Mouse (Mus musculus) stomach, embryonic 14.5 days (tissue): ENCODE data around the gene Nt5c3. TPM values are rescaled to one million over a fixed set of nuclear protein-coding genes. Genes with fewer than 3 reads are reported as not detected.
A peak's percentile ranks its signal among the peaks of the same experiment; 100 is the strongest.

Source experiments
- ATAC-seq: fragments of 200-750 bp; cut with Nextera tagmentation; 2 replicates; pipeline ENCODE4 v1.8.0; 2017; ENCODE audit warnings: low read depth, moderate TSS enrichment; ENCODE audit not compliant: insufficient number of reproducible peaks, insufficient read depth, low FRiP score
- H3K27ac ChIP-seq: fragments of 300-500 bp; sonication (generic); 2 replicates; pipeline ENCODE4 v1.5.1; 2014; ENCODE audit warnings: mild to moderate bottlenecking, low read length, moderate library complexity, mixed read lengths
- H3K27me3 ChIP-seq: fragments of 300-500 bp; sonication (generic); 2 replicates; pipeline ENCODE4 v1.6.1; 2014; ENCODE audit warnings: low read length, control low read depth, mixed read lengths; ENCODE audit not compliant: control insufficient read depth, insufficient read depth
- H3K36me3 ChIP-seq: fragments of 300-500 bp; sonication (generic); 2 replicates; pipeline ENCODE4 v1.6.1; 2014; ENCODE audit warnings: mild to moderate bottlenecking, control low read depth, low read length, moderate library complexity, mixed read lengths; ENCODE audit not compliant: control insufficient read depth, insufficient read depth
- H3K4me1 ChIP-seq: fragments of 300-500 bp; sonication (generic); 2 replicates; pipeline ENCODE4 v1.6.1; 2014; ENCODE audit warnings: low read length, control low read depth, mixed read lengths; ENCODE audit not compliant: control insufficient read depth, insufficient read depth
- H3K4me2 ChIP-seq: fragments of 300-500 bp; sonication (generic); replicated peaks from 2 replicates; pipeline ENCODE4 v1.6.1; 2014; ENCODE audit warnings: low read depth, low read length, control low read depth
- H3K4me3 ChIP-seq: fragments of 300-500 bp; sonication (generic); 2 replicates; pipeline ENCODE4 v1.5.1; 2014; ENCODE audit warnings: low read depth, low read length, control low read depth
- H3K9ac ChIP-seq: fragments of 300-500 bp; sonication (generic); replicated peaks from 2 replicates; pipeline ENCODE4 v1.6.1; 2014; ENCODE audit warnings: low read depth, mild to moderate bottlenecking, control low read depth, low read length, moderate library complexity, mixed read lengths
- H3K9me3 ChIP-seq: fragments of 300-500 bp; sonication (generic); 2 replicates; pipeline ENCODE4 v1.6.1; 2016; ENCODE audit warnings: low read depth, low read length, control low read depth; ENCODE audit not compliant: control insufficient read depth
- WGBS: fragments of 180-500 bp; shearing (Covaris S2); extraction: QIAGEN DNeasy Blood & Tissue Kit; methylation state at CpG from one replicate; pipeline ENCODE4 v1.1.7; 2014; 5-methylcytosine and 5-hydroxymethylcytosine counted together
- polyA plus RNA-seq: library from polyadenylated mRNA; unstranded; fragments of >200 nt; fragmentation: Nextera tagmentation; extraction: Ambion mirVana; gene quantifications from 2 replicates; pipeline ENCODE4 v1.2.1, GENCODE M21; 2014

The Nt5c3 gene
- polyA plus RNA-seq, 1 experiment from 2014 or later: 75.1 TPM

DNA sequence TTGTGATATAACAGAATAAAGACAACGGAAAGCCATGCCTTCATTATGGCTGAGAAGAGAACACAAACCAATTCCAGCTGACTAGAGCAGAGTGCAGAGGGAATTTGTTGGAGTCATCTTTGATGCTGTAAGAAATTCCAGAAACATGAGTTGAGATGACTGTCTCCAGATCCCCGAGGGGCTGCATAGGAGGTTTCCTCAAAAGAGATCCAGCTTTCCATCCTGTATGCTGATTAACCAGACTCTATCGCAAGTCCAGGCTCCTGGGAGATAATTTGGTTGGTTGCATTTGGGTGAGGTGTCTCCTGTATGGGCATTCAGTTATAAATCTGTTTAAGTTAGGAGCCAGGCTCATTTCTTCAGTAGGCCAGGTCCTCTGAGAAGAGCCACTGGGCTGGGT lies 86.1 kb downstream of the Nt5c3 start:
- Histone ChIP-seq H3K4me1 (0 out of 2 replicates have a peak, but pooled peaks cover 6% of the 10 kb centered on the region), H3K4me2 (no peak overlapping the region), H3K27me3 (no peaks in the 10 kb centered on the region), H3K36me3 (peaks cover 12% of the 10 kb centered on the region), H3K27ac (no peak overlapping the region), H3K9ac (no peak overlapping the region), H3K4me3 (no peak overlapping the region), H3K9me3 (no peaks in the 10 kb centered on the region)
- no peak for ATAC-seq
- 95% methylated on average over 3 of the region's 3 CpGs for WGBS

DNA sequence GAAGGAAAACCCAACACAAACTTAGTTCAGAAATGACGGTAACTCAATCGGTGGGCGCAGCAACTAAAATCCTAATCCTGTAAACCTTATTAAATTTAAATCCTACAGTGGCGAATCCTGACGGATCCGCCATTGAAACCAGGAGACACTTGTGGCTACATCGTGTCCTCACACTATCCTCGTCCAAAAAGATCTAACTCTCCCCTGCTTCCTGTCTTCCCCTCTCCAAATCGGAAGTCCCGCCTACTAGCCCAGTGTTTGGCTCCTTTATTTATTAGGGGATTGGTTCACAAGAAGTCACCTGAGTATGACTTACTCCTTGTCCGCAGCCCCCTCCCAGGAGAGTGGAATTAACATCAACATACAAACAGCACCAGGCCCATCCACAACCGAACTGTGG lies 86.6 kb downstream of the Nt5c3 start:
- Histone ChIP-seq H3K9ac (no peak overlapping the region), H3K27me3 (no peaks in the 10 kb centered on the region), H3K4me1 (0 out of 2 replicates have a peak, but pooled peaks cover 6% of the 10 kb centered on the region), H3K9me3 (no peaks in the 10 kb centered on the region), H3K4me2 (no peak overlapping the region), H3K4me3 (no peak overlapping the region), H3K36me3 (peaks cover 12% of the 10 kb centered on the region), H3K27ac (no peak overlapping the region)
- 95% methylated on average over 12 of the region's 12 CpGs for WGBS
- no peak for ATAC-seq

DNA sequence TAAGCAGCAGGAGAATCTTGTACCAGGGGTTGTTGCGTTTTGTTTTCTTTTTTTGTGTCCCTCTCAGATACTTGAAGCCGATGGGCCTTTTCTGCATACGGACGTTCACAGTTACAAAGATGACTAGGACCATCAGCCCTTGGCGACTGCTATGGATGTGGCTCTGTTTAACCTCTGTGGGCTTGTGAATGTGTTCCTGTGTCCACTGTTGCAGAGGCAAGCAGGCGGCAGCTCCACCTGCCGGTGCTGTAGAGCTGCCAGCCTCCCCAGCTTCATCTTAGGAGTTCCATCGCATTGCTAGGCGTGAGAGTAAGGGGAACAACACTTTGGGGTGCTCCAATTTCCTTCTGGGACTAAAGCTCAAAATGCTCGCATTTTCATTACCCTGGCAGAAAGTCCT lies 88.2 kb downstream of the Nt5c3 start:
- Histone ChIP-seq H3K36me3 (peaks cover 10% of the 10 kb centered on the region), H3K27me3 (no peaks in the 10 kb centered on the region), H3K9me3 (no peaks in the 10 kb centered on the region), H3K9ac (no peak overlapping the region), H3K4me2 (no peak overlapping the region), H3K27ac (no peak overlapping the region), H3K4me1 (0 out of 2 replicates have a peak, but pooled peaks cover 6% of the 10 kb centered on the region), H3K4me3 (no peak overlapping the region)
- ATAC-seq: no peak
- WGBS: 83% methylated on average over 10 of the region's 10 CpGs

DNA sequence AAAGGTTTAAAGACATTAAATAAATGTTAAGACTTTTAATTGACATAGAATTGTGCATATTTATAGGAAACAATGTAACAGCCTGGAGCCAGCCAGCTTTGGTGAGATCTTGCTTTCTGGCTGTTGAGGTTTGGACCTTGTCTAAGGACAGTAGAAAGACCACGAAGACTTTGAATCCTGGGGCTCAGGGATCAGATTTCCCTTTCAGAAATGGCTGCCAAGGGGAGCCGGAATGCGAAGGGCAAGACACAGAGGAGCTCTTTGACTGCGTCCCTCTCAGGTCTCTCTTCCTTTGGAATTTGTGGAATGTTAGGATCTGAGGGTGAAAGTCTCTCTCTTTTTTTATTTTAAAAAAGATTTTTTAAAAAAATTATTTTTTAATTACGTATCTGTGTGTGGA lies 89.0 kb downstream of the Nt5c3 start:
- Histone ChIP-seq H3K9me3 (no peaks in the 10 kb centered on the region), H3K4me1 (0 out of 2 replicates have a peak, but pooled peaks cover 6% of the 10 kb centered on the region), H3K27ac (no peak overlapping the region), H3K4me2 (no peak overlapping the region), H3K9ac (no peak overlapping the region), H3K36me3 (peaks cover 8% of the 10 kb centered on the region), H3K4me3 (no peak overlapping the region), H3K27me3 (no peaks in the 10 kb centered on the region)
- WGBS: 57% methylated on average over 5 of the region's 5 CpGs
- ATAC-seq: no peak

DNA sequence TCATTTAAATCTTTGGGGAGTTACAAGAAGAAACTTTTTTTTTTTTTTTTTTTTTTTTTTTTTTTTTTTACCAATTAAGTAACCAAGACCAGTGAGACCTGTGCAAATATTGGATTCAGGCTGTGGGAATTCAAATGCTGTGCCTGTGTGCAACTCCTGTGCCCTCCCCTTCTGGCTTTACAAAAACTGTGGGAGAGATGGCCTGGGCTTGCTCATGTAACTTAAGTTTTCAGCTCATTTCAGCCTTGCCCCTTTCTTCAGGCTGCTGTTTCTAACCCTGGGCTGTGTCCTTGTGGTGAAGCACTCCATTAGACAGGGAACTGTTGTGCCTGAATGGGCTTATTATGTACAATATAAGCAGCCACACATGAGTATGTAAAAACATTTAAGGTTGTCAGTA lies 90.9 kb downstream of the Nt5c3 start:
- Histone ChIP-seq H3K4me2 (peak overlapping the region; percentile 71), H3K9ac (no peak overlapping the region), H3K9me3 (no peaks in the 10 kb centered on the region), H3K27me3 (no peaks in the 10 kb centered on the region), H3K4me3 (peak overlapping the region; percentile 64), H3K27ac (no peak overlapping the region), H3K4me1 (0 out of 2 replicates have a peak, but pooled peaks cover 6% of the 10 kb centered on the region), H3K36me3 (peaks cover 8% of the 10 kb centered on the region)
- no peak for ATAC-seq

DNA sequence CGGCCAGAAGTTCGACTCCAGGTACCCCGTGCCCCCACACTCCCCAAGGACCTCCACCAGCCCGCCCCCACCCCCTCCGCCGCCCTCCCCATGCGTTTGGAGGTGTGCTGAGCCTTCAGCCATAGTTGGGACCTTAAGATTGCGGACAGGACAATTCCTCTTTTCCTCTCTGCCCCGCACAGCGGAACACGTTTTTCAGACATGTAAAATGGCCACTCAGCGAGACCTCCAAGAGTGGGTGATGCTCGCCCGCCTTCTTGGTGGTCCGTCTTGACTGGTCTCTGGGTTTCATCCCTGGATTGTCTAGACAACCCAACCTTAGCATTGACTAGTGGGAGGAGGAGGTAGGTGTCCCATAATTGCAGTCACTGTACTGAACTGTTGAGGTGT lies 91.3 kb downstream of the Nt5c3 start:
- Histone ChIP-seq H3K27ac (peak overlapping the region; percentile 82), H3K27me3 (no peaks in the 10 kb centered on the region), H3K4me3 (peak overlapping the region; percentile 64), H3K4me1 (0 out of 2 replicates have a peak, but pooled peaks cover 6% of the 10 kb centered on the region), H3K4me2 (peak overlapping the region; percentile 71), H3K36me3 (peaks cover 8% of the 10 kb centered on the region), H3K9me3 (no peaks in the 10 kb centered on the region), H3K9ac (peak overlapping the region; percentile 69)
- WGBS: 3% methylated on average over 15 of the region's 15 CpGs
- ATAC-seq: no peak

Other genes starting within 250 kb of the Nt5c3 start
- gene Lsm5, start 219.2 kb downstream of the Nt5c3 start, polyA plus RNA-seq: 145 and 150 TPM in 2 replicates
- 24.3 and 26.5 TPM in 2 replicates for gene Avl9, start 209.0 kb downstream of the Nt5c3 start, polyA plus RNA-seq
- 31.7 and 34.4 TPM in 2 replicates for gene Kbtbd2, start 126.1 kb downstream of the Nt5c3 start, polyA plus RNA-seq
- gene Fkbp9, start 91.9 kb downstream of the Nt5c3 start, polyA plus RNA-seq: 149 and 163 TPM in 2 replicates
- gene Vmn1r4, start 83 bp upstream of the Nt5c3 start, polyA plus RNA-seq: 0.43 TPM in 1 of 2 replicates, not detected in the other
- not detected in 2 replicates for gene Vmn1r5, start 46.3 kb upstream of the Nt5c3 start, polyA plus RNA-seq
- gene Vmn1r6, start 73.3 kb upstream of the Nt5c3 start, polyA plus RNA-seq: not detected in 2 replicates
- not detected in 2 replicates for gene Vmn1r7, start 101.4 kb upstream of the Nt5c3 start, polyA plus RNA-seq
- gene Vmn1r8, start 108.4 kb upstream of the Nt5c3 start, polyA plus RNA-seq: not detected in 2 replicates
- not detected in 2 replicates for gene Vmn1r9, start 142.9 kb upstream of the Nt5c3 start, polyA plus RNA-seq
- gene Vmn1r10, start 185.5 kb upstream of the Nt5c3 start, polyA plus RNA-seq: not detected in 2 replicates
- gene Vmn1r11, start 209.5 kb upstream of the Nt5c3 start, polyA plus RNA-seq: not detected in 2 replicates
- gene Vmn1r12, start 233.0 kb upstream of the Nt5c3 start, polyA plus RNA-seq: not detected in 2 replicates